Mouse (Mus musculus) spleen, adult 2 months (tissue): Measurements from ENCODE around the gene Stard5.

ENCODE experiments used
- CTCF ChIP-seq: fragments of 200-500 bp; IDR thresholded peaks from 2 replicates; pipeline ENCODE4 v1.5.1; 2011; ENCODE audit warnings: mild to moderate bottlenecking, inconsistent platforms; ENCODE audit not compliant: insufficient read depth, insufficient read length, insufficient replicate concordance; ENCODE audit errors: extremely low read depth
- POLR2A ChIP-seq: fragments of 200-500 bp; IDR thresholded peaks from 2 replicates; pipeline ENCODE4 v1.6.1; 2011; ENCODE audit warnings: low read depth, low read length, inconsistent platforms

GRCm38 (mm10) chr7:83667936-83668645 is 36.3 kb downstream of the Stard5 start:
- TF ChIP-seq POLR2A (no peak), CTCF (no peak)
